Mouse (Mus musculus) ES-Bruce4 (cell line): Measurements from ENCODE around the gene Itga10. TPM values are rescaled to one million over a fixed set of nuclear protein-coding genes. Genes with fewer than 3 reads are reported as not detected.
"Not testable (repeated sequence)": the region's sequence is repeated elsewhere in the genome, so short reads cannot be mapped to it uniquely, and the experiment has no call there.

Experiments
- H3K27ac ChIP-seq: 2 replicates; pipeline ENCODE4 v1.5.1; 2012; ENCODE audit warnings: low read length, inconsistent platforms; ENCODE audit not compliant: insufficient read depth
- H3K27me3 ChIP-seq: 2 replicates; pipeline ENCODE4 v1.6.1; 2012; ENCODE audit warnings: mild to moderate bottlenecking, low read length, inconsistent platforms; ENCODE audit not compliant: control insufficient read depth, poor library complexity, insufficient read depth, severe bottlenecking
- H3K36me3 ChIP-seq: 2 replicates; pipeline ENCODE4 v1.6.1; 2012; ENCODE audit warnings: inconsistent platforms, mild to moderate bottlenecking, low read length, moderate library complexity; ENCODE audit not compliant: control insufficient read depth, poor library complexity, insufficient read depth, severe bottlenecking
- H3K4me1 ChIP-seq: one replicate; pipeline ENCODE4 v1.8.1; 2011; ENCODE audit warnings: low read length; ENCODE audit not compliant: control insufficient read depth, insufficient read depth
- H3K4me3 ChIP-seq: 2 replicates; pipeline ENCODE4 v1.5.1; 2011; ENCODE audit warnings: low read depth, mild to moderate bottlenecking, low read length
- H3K9ac ChIP-seq: 2 replicates; pipeline ENCODE4 v1.6.1; 2012; ENCODE audit warnings: low read depth, mild to moderate bottlenecking, inconsistent platforms; ENCODE audit not compliant: poor library complexity, severe bottlenecking
- H3K9me3 ChIP-seq: replicated peaks from 2 replicates; pipeline ENCODE4 v1.6.1; 2012; ENCODE audit warnings: mild to moderate bottlenecking, low read length, inconsistent platforms; ENCODE audit not compliant: control insufficient read depth, poor library complexity, insufficient read depth, severe bottlenecking
- CTCF ChIP-seq: IDR thresholded peaks from one replicate; pipeline ENCODE4 v1.8.1; 2011; ENCODE audit warnings: low read depth, low read length
- EP300 ChIP-seq: IDR thresholded peaks from 2 replicates; pipeline ENCODE4 v1.6.1; 2011; ENCODE audit warnings: low read depth, low read length; ENCODE audit not compliant: insufficient read depth
- POLR2A ChIP-seq: IDR thresholded peaks from one replicate; pipeline ENCODE4 v1.8.1; 2011; ENCODE audit warnings: low read length; ENCODE audit not compliant: insufficient read depth
- polyA plus RNA-seq: library from polyadenylated mRNA; stranded (reverse); fragments of >200 nt; gene quantifications from 2 replicates; pipeline ENCODE4 v1.2.4, GENCODE M21; 2011; ENCODE audit warnings: low read depth; ENCODE audit not compliant: missing spikeins, insufficient read depth, insufficient read length

The Itga10 gene
- polyA plus RNA-seq, 1 experiment, result 1.1 TPM

DNA sequence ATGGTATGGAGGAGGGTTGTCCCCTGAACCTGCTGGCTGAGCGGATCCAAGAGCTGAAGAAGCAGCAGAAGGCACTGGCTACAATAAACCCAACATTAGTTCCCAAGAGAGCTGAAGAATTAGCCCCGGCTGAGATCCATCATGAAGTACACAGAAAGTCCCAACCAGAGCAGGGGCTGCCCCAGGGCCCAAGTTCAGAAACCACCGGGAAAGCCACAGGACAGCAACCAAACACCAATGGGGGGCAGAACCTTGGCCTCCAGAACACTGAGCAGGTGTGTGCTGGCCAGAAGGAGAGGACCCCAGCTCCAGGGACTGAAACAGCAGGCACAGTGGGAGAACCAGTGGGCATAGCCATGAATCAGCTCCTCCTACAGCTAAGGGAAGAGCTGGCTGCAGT, 38.1 kb downstream of the Itga10 start:
- no peaks in the 10 kb centered on the region for H3K36me3 ChIP-seq
- no peaks in the 10 kb centered on the region for H3K27me3 ChIP-seq
- H3K9me3 ChIP-seq, result no peaks in the 10 kb centered on the region
- TF ChIP-seq EP300 (no peak), POLR2A (no peak), CTCF (no peak)
- peaks cover 5% of the 10 kb centered on the region for H3K4me1 ChIP-seq
- H3K9ac ChIP-seq, result no peak overlapping the region
- no peak overlapping the region for H3K4me3 ChIP-seq
- no peak overlapping the region for H3K27ac ChIP-seq

DNA sequence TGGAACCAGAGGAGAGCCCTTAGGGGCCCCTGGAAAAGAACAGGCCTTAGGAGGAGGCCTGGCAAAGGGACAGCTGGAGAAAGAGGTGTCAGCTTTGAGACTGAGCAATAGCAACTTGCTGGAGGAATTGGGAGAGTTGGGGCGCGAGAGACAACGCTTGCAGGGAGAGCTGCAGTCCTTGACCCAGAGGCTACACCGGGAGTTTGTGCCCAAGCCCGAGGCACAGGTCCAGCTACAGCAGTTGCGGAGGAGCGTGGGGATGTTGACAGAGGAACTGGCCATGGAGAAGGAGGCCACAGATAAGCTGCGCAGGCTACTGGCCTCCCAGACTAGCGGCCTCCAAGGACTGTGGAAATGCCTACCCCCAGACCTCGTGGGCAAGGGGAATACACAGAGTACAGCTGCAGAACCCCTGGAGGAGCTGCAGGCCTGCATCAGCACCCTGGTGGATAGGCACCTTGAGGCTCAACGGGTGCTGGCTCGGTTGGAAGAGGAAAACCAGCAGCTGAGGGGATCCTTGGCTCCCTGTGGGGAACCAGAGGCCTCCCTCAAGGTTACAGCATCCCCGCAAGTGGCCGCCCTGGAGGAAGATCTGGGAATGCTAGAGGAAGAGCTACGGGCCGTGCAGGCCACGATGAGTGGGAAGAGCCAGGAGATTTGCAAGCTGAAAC, 38.9 kb downstream of the Itga10 start:
- H3K4me1 ChIP-seq, result peaks cover 5% of the 10 kb centered on the region
- TF ChIP-seq EP300 (no peak), POLR2A (no peak), CTCF (no peak)
- no peaks in the 10 kb centered on the region for H3K27me3 ChIP-seq
- peak overlapping the region; percentile 49 for H3K9ac ChIP-seq
- no peak overlapping the region for H3K27ac ChIP-seq
- H3K9me3 ChIP-seq, result no peaks in the 10 kb centered on the region
- no peaks in the 10 kb centered on the region for H3K36me3 ChIP-seq
- peak overlapping the region; percentile 58 for H3K4me3 ChIP-seq

GRCm38 (mm10) chr3:96684822-96685156, 39.4 kb downstream of the Itga10 start:
- no peak overlapping the region for H3K27ac ChIP-seq
- TF ChIP-seq CTCF (no peak), EP300 (no peak), POLR2A (no peak)
- peaks cover 4% of the 10 kb centered on the region for H3K4me1 ChIP-seq
- no peaks in the 10 kb centered on the region for H3K27me3 ChIP-seq
- peak overlapping the region; percentile 58 for H3K4me3 ChIP-seq
- H3K9ac ChIP-seq, result peak overlapping the region; percentile 49
- H3K9me3 ChIP-seq, result no peaks in the 10 kb centered on the region
- no peaks in the 10 kb centered on the region for H3K36me3 ChIP-seq

DNA sequence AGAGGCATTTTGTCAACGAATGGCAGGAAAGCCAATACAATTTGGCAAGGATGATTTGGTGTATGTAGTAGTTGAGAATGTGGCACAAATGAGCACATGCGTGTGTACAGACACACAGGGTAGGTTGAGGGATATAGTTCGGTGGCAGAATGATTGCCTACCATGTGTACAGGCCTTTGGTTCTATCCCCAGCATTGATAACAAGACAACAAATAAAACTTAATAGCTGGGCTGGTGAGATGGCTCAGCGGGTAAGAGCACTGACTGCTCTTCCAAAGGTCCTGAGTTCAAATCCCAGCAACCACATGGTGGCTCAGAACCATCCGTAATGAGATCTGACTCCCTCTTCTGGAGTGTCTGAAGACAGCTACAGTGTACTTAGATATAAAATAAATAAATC, 40.7 kb downstream of the Itga10 start:
- not testable (repeated sequence) for H3K9ac ChIP-seq, H3K4me3 ChIP-seq, H3K9me3 ChIP-seq, H3K4me1 ChIP-seq, H3K27me3 ChIP-seq, H3K36me3 ChIP-seq, H3K27ac ChIP-seq

DNA sequence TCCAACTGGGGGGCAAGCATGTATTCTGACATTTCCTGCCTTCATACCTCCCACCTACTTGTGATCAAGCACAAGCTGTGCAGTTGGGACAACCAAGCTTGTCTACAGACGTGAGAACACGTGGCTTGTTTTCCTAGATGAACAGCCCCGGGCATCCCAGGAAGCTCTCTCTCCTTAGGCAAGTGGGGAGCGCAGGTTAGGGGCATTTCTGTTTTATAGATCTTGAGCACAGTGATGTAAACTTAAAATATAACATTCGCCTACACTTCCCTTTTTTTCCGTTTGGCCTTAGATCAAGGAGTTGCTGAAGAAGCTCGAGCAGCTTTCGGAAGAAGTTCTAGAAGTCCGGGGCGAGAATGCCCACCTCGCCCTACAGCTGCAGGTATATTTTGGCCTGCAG, 43.5 kb downstream of the Itga10 start:
- Histone ChIP-seq H3K4me3 (no peak overlapping the region), H3K9me3 (no peaks in the 10 kb centered on the region), H3K27me3 (no peaks in the 10 kb centered on the region), H3K9ac (no peak overlapping the region; the same call in 1 of the 2 replicates), H3K36me3 (no peaks in the 10 kb centered on the region), H3K27ac (no peak overlapping the region), H3K4me1 (peaks cover 2% of the 10 kb centered on the region)
- no peak for TF ChIP-seq CTCF
- no peak for TF ChIP-seq POLR2A
- TF ChIP-seq EP300, result no peak

GRCm38 (mm10) chr3:96690298-96690697, 44.9 kb downstream of the Itga10 start:
- TF ChIP-seq EP300 (no peak), POLR2A (no peak), CTCF (no peak)
- Histone ChIP-seq H3K4me1 (no peaks in the 10 kb centered on the region), H3K36me3 (no peaks in the 10 kb centered on the region), H3K4me3 (no peak overlapping the region), H3K27me3 (no peaks in the 10 kb centered on the region), H3K9ac (no peak overlapping the region), H3K9me3 (no peaks in the 10 kb centered on the region), H3K27ac (0 out of 2 replicates have a peak overlapping the region, but pooled peaks have one; percentile 3)
